Mouse (Mus musculus) brain, adult 2 months (tissue): ENCODE results near the gene Gm11444.

Source experiments
- DNase-seq: peaks from one replicate; pipeline ENCODE4 v3.0.0; 2011; ENCODE audit warnings: low read depth, low spot score

The Gm11444 gene

DNA sequence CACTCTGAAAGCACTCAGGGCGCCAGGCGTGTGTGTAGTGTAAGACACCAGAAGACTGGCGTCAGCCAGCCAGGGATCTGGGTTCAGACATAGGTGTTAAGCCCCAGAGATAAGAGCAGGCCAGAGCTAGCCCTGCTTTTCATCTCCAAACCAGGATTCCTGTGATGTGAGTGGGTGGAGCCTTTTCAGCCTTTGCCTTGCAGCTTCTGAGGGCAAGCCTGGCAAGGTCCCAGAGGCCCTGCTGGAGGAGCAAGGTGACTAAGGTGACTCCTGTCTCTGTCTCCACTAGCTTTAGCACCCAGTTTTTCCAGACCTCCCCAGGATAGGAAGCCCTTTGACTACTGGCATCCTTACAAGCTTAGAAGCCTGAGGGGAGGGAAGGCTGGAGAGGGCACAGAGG is 31.7 kb downstream of the Gm11444 start:
- DNase-seq = no peak

DNA sequence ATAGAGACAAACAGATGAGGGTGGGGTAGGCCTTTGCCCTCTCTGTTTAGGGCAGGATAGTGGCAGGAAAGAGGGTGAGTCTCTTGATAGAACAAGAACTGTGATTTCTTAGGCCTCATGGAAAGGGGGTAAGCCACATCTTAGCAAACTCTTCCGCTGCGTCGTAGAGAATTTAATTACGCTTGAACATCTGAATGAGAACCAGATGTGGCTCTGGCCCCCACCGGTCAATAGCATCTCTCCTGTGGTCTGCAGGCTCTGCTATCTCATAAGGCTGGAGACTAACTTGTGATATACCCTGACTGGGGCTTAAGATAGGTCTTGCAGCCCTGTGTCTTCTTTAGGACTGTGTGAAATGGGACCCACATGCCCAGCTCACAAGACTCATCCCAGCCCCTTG is 33.7 kb downstream of the Gm11444 start:
- no peak for DNase-seq

DNA sequence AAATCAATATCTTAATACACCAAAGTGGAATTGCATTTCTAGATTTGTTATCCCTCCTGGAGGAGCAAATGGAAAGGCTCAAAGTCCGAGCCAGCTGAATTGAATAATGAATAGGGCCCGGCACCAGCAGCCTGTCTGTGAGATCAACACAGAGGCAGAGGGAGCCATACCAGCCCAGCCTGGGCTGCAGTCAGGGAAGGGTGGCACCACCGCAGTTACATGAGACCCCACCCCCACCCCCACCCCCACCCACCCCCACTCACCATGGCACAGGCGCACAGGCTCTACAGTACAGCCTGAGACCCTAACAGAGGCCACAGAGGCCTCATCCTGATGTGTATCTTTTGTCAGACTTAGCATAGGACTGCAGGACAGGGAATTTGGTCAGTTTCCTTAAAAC is 35.5 kb downstream of the Gm11444 start:
- DNase-seq = no peak

DNA sequence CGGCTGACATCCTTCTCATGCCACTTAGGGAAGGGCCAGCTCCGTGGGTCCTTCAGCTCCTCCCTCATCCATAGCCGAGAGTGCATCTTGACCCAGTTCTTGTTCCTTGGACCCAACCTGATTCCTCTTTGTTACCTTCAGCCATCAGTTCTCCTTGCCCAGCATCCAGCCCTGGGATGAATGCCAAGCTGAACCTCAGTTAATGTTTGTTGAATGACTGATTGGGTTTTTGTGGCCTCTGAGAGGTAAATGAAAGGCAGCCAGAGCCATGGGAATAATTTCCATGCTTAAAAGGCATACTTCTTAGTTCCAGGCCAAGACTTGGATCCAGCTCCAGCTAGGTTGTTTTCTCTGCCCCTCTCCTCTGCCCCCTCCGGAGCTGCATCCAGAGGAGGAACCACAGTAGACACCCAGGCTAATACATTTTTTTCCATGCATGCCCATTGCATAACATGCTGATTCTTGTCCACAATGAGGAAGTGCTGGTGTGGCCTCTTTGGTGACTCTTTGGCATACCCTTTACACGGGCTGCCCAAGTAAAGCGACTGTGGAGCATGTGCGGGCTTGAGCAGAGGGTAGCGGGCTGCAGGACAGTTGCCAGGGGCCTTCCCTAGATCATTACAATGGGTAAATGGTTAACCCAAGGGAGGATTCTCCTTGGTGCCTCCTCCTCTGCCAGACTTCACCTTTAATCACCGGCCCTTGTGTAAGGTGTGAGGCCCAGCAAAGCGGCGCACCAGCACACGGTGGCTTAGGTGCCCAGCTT is 37.7 kb downstream of the Gm11444 start:
- DNase-seq = no peak

DNA sequence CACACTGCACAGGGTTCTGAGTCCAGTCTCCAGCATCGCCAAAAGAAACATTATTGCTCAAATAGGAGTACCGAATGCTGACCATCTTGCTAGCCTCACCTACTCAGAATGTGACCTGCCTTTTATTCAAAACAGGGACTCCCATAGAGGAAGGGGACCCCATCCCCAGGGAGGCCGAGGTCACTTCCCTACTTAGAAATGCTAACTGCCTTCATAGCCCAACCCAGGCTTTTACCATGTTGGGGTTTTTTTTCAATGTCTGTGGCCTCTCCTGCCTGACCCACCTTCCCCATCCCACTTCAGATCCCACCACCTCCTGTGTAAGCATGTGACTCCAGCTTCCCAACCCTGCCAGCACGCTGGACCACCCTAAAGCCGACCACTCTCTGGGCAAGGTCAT is 38.5 kb downstream of the Gm11444 start:
- DNase-seq = no peak

DNA sequence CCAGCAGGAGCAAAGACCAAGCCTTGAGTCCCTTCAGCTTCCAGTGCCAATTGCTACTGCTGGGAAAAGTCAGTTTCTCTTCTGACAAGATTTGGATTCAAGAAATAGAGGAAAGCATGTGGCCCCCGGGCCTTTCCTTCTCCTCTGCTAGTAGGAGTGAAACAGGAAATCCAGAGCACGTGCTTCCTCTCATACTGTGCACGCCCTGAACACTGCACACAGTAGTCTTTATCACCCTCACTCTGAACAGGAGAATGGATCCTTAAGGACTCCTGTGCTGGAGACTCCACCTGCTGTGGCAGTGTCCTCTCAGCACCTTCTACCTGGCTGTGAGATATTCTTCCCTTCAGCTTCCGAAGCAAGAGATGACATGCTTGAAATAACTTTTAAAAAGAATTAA is 38.9 kb downstream of the Gm11444 start:
- DNase-seq = no peak

DNA sequence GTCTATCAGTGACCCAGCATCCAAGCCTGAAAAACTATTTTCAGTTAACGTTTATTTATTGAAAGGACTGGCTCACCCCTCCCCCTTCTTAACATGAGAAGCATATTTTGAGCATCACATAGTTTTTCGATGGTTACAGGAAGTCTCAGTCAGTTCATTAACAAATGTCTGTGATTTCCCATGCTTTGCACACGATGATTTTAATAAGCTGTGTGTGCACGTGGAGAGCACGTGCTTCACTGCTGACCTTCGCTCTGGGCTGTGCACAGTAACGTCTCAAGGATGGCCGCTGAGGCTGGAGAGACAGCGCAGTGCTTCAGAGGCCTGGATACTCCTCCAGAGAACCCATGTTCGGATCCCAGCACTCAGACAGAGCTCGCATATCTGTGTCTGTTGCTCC is 42.8 kb downstream of the Gm11444 start:
- no peak for DNase-seq

DNA sequence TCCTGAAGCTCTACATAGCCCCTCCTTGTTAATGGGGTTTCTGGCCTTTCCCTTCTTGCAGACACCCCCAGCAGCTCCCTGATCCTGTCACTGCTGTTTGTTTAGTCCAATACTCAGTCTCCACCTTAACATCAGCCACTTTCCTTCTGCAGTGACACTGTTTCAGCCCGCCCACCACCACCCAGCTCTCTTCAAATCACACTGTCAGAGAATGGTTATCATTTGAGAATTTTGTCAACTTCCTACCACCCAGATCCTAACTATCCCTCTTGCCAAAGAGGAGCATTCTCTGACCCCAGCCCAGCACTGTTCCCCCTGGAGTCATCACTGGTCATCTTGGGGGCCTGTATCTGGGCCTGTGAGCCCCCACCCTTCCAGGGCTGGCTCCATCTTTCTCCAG is 44.4 kb downstream of the Gm11444 start:
- DNase-seq = no peak

DNA sequence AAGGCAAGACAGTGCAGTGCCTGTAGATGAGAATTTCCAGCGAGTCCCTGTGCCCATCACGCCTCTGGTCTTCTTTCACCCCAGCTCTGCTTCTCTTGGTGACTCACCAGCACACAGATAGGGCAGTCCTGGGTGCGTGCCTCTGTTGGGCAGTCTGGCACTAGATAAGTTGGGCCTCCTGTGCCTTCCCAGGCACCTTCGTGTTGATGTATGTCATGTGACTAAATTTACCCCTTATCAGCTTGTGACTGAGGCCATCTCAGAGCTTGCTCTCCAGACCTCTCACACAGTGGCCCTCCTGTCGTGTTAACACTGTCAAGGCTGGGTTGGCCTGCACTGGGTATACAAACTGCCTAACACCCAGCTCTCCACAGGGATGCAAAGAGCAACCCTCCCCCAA is 46.1 kb downstream of the Gm11444 start:
- DNase-seq = no peak

DNA sequence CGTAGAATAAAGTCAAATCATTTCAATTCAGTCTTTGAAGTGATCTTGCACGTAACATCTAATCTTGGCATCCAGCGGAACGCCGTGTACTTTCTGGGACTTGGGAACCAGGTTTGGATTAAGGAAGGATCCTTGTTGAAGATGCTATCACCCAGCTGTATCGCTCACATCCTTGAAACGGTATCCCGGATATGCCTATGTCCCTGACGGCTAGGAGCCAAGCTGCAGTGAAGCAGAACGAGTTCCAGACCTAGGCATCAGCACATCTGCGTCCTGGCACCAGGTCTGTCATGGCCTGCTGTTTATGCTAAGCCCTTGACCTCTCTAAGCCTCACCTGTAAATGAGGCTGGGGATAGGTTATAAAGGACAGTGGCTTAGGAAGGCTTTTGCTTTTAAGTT is 49.8 kb downstream of the Gm11444 start:
- no peak for DNase-seq

DNA sequence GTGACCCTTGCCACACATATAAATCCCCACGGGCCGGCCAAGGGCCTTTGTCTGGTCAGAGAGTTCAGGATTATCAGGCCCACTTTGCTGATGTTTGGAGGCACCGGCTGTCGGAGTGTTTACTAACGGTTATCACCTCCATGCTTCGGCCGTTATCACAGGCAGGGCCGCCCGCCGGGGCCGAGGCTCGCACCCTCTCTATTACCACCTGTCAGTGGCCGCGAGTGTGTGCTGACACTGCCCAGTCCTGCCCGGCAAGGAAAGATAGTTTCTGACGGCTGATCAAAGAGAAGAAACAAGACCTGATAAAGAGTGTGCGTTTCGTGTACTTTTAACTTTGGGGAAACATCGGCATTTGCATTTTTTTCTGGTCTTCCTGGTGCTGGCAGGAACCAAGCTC is 50.3 kb downstream of the Gm11444 start:
- no peak for DNase-seq

DNA sequence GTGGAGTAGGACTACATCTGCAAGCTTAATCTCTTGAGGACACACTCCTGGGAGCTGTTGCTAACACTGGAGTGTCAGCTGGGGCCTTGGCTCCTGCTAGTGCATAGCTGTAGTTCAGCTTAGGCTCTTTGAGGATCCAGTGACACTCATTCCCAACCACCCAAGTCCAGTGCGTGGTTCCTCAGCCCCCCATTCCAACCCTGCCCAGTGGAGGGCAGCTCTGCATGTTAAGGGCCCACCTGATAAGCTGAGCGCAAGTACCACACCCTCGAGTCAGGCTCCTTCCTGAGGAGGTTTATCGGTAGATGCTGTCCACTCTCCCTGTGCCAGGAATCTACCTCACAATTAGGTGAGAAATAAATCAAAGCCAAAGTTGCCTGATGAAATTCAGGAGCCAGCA is 50.7 kb downstream of the Gm11444 start:
- no peak for DNase-seq
